Mouse (Mus musculus) urinary bladder, postnatal 25 days (tissue): Measurements from ENCODE around the gene Tmprss6.

ENCODE experiments used
- DNase-seq: peaks from one replicate; pipeline ENCODE4 v3.0.0; 2022; ENCODE audit warnings: low spot score

The Tmprss6 gene

DNA sequence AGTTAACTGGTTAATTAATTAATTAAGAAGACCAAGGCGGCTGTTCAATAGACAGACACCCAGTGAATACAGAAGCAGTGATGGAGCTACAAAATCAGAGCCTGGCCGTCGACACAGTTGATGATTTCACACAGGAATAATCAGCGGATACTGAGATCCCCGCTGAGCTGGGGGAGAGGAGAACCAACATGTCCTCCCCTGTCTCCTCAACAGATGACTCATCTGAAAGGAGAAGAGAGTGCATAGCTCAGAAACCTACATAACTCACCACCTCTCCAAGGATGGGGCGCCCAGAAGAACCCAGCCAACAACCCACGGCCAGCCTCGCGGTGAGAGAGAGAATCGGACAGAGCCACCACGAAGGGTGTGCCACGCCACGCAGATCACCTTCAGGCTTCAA lies 48.0 kb downstream of the Tmprss6 start:
- no peak for DNase-seq

- DNase-seq = peak; percentile 37
These were observed 51.5 kb downstream of the Tmprss6 start for GRCm38 (mm10) chr15:78416937-78417336.

- DNase-seq = no peak
These were observed 54.3 kb downstream of the Tmprss6 start for GRCm38 (mm10) chr15:78414157-78414556.

- DNase-seq = no peak
These were observed 54.7 kb downstream of the Tmprss6 start for GRCm38 (mm10) chr15:78413719-78414117.

DNA sequence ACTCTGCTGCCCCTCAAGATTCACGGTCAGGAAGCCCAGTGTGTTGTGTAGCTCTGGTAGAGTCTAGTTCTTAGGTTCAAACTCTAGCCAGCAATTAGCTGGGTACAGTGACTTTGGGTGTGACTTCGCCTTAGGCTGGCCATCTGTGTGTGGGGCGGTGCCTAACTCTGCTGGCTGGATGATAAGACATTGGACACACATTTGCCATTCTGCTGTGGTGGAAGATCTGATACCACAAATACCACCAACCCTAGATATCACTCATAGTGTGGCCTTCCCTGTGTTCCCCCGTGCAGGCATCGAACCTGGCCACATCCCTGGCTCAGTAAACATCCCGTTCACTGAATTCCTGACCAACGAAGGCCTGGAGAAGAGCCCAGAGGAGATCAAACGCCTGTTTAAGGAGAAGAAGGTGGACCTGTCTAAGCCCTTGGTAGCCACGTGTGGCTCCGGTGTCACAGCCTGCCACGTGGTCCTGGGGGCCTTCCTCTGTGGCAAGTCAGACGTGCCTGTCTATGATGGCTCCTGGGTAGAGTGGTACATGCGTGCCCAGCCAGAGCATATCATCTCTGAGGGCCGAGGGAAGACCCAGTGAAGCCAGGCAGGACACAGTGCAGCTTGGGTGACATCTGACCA lies 55.2 kb downstream of the Tmprss6 start:
- no peak for DNase-seq

GRCm38 (mm10) chr15:78409570-78410052 lies 58.8 kb downstream of the Tmprss6 start:
- DNase-seq = no peak

DNA sequence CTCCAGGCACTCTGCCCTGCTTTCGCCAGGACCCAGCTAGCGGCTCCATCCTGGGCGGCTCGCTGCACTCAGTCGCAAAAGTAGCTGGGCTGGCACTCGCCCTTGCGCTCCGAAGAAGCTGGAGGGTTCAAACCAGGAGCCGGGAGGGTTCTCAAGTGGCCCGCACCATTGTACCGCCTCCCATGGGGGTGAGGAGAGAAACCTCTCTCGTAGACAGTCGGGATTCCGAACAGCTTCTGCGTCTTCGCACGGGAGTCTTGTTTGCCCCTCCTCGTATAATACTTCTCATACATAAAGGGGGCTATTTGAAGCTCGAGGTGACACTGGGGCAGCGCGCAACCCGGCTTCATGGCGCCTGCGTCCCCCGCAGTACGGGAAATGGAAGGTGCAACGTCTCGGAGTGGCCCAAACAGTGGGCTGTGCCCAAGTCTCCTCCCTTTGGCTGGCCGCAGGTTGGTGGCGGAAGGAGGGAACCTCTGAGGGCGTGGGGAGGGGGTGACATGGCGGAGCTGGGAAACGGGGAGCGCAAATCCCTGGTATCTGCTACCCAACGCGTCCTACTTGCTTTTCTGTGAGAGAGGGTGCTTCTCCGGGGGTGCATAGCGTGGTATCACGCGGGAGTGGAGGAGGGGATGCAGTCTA lies 62.0 kb downstream of the Tmprss6 start, which contains the start of gene Mpst:
Gene Mpst (plus strand): TSS at position 124 of the 642 bp plus-strand sequence.
- peak; percentile 80 for DNase-seq

DNA sequence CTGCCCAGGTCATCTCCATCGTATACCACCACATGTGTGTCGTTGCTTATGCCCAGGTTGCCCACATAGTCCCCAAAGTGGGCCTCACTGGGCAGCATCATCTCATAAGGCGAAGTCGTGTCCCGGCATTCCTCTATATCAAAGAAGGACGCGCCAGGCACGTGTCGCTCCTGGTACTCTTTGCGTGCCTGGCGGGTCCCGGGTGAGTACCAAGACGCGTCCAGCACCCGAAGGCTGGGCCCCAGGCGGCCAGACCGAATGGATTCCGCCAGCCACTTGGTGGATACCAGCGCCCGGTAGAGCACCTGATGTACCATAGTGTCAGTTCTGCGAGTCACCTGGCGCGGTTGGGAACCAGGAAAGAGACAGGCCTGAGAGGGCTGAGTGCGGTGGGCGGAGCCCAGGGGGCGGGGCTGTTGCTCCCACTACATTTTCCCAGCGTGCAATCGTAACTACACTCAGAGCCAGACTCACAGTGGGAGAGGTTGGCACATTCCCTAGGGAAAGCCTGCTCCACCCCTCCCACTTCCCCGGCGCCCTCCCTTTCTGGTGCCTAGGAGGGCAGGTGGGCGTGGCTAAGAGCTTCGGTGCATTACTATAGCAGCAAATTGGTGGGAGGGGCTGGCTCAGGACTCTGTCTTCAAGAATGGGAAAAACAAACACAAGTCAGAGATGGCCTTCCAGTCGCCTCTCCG lies 62.8 kb downstream of the Tmprss6 start, which contains the start of gene Tst:
Gene Tst (minus strand): TSS at position 391 of the 695 bp plus-strand sequence.
- peak; percentile 81 for DNase-seq

DNA sequence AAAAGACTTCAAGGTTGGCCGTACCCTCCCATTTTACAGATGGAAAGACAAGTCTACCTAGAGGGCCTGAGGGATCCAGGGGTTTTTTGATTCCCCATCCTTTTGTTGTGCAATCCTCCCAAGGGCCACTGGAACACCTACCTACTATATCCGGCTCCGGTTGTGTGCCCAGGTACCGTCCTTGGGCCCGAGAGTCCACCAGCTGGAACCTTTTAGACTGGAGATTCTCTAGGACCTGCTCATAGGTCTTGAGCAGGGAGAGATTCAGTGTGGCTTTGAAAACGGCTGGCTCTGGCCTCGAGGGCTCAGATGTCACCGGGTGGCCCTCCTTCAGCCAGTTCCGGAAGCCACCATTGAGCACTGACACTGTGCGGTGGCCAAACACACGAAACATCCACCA lies 63.3 kb downstream of the Tmprss6 start:
- DNase-seq = no peak

- DNase-seq = no peak
These were observed 64.5 kb downstream of the Tmprss6 start for GRCm38 (mm10) chr15:78403896-78404295.

DNA sequence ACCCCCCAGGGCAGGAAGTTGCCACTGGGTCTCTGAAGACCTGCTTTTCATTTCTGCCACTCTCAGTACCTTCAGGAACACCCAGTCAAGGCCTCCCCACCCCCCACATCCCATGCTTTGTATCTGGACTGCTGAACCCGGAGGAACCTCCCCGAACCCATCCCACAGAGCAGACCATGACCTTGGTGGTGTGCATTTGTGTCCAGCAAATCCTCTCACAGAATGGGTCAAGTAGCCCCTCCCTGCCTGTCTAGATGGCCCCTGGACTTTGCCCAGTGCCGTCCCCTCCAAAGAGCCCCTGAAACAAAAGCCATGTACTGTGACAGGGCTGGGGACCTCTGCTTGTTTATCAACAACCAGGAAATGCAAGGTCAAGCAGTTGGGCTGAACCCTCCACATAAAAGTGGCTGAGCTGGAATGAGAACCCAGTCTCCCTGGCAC lies 65.1 kb downstream of the Tmprss6 start:
- no peak for DNase-seq

DNA sequence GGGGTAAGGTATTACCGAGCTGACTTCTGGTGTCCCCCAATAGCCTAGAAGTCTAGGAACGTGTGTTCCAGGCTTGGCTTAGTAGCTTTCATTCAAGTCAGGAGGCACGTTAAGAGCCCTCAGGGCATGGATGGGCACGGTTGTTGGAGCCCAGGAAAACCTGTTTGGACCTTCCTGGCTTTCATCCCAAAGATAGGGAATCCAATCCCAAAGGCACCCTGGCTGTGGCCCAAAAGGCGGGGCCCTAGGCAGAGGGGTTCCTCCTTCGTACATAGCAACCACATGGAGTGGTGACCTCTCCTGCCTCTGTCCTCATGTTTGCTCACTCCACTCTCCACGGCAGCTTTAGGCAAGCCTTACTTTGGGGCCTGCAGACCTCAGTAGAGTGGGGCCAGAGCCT lies 66.0 kb downstream of the Tmprss6 start:
- DNase-seq = no peak

- DNase-seq = peak; percentile 39
These were observed 66.5 kb downstream of the Tmprss6 start for GRCm38 (mm10) chr15:78401921-78402320.

GRCm38 (mm10) chr15:78401345-78401744 lies 67.1 kb downstream of the Tmprss6 start:
- DNase-seq = no peak

DNA sequence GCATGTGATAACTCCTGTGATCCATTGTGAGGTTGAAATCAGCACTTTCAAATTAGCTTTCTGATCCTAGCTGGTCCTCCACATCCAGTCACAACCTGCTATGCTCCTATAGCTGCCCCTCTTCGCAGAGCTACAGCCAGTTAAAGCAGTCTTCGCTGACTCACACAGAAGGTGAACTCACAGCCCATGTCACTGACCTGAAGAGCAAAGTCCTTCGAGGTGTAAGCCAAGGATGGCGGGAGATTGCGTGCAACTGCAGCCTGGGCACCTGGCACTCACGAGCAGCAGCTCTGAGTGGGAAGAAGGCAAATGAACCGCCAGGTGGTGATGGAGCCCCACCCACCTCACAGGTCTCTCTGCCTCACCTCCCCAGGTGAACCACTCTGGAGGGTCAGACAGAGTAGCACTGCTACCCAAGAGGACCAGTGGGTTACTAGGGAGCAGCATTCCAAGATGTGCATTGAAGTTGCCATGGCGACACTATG lies 72.9 kb downstream of the Tmprss6 start, which contains the start of gene Tex33:
Gene Tex33 (minus strand): TSS at position 435 of the 485 bp plus-strand sequence.
- no peak for DNase-seq

- no peak for DNase-seq
These were observed 77.6 kb downstream of the Tmprss6 start for GRCm38 (mm10) chr15:78390855-78391254.
